Comparison of ENCODE assay signal across 12 mouse cellular contexts in genomic region chr7:132686515-132686914, GRCm38 (mm10).
DNase-seq lines count a peak whose midpoint lies in the region; ATAC-seq and TF ChIP-seq lines count a peak whose summit lies in the region.
"Had no signal": no experiment of that assay in that cellular context is flagged by ENCODE, and none has a peak within 500 bp of the region (broad histone marks: within the 10 kb centered on the region; RNA-seq: fewer than 3 reads in every experiment).

No protein-coding gene starts in this region.

- peak overlapping the region; percentile 97 for H3K27ac ChIP-seq in bone marrow macrophage, adult 2 months (ENCODE audit: insufficient read depth, low read depth, low read length)
- no peak overlapping the region for H3K27ac ChIP-seq in liver, embryonic 15.5 days (replicated peaks)
- H3K27ac ChIP-seq: stomach, embryonic 15.5 days had no signal

- TF ChIP-seq POLR2A in bone marrow macrophage, adult 2 months (IDR thresholded peaks at IDR 0.05; ENCODE audit: borderline replicate concordance, low read depth, low read length), result no peak

- H3K4me3 ChIP-seq in bone marrow macrophage, adult 2 months (ENCODE audit: insufficient read depth, low read length), result peak overlapping the region; percentile 14
- H3K4me3 ChIP-seq in liver, embryonic 15.5 days (replicated peaks), result no peak overlapping the region
- H3K4me3 ChIP-seq: heart, embryonic 10.5 days; stomach, embryonic 15.5 days had no signal

- no peak overlapping the region for H3K4me2 ChIP-seq in liver, embryonic 15.5 days
- H3K4me2 ChIP-seq: stomach, embryonic 15.5 days had no signal

- no peak overlapping the region for H3K9ac ChIP-seq in liver, embryonic 15.5 days
- H3K9ac ChIP-seq: stomach, embryonic 15.5 days had no signal

- 21% methylated on average over 3 of the region's 3 CpGs for WGBS in liver, embryonic 15.5 days (ENCODE audit: insufficient replicate concordance)

- TF ChIP-seq CTCF in bone marrow macrophage, adult 2 months (IDR thresholded peaks at IDR 0.05; ENCODE audit: low read depth, low read length), result no peak

- H3K27me3 ChIP-seq in liver, embryonic 15.5 days, result no peaks in the 10 kb centered on the region
- no peaks in the 10 kb centered on the region for H3K27me3 ChIP-seq in splenic B cell, adult 2 months (ENCODE audit: control insufficient read depth, insufficient read depth, low read length, poor library complexity, severe bottlenecking)
- H3K27me3 ChIP-seq: stomach, embryonic 15.5 days had no signal

- 0 out of 2 replicates have a peak, but pooled peaks have one; percentile 25 for ATAC-seq in liver, embryonic 15.5 days (ENCODE audit: insufficient read depth)
- ATAC-seq: hindbrain, embryonic 16.5 days had no signal

- peaks cover 68% of the 10 kb centered on the region for H3K4me1 ChIP-seq in bone marrow macrophage, adult 2 months (ENCODE audit: control insufficient read depth, insufficient read depth, low read length)
- H3K4me1 ChIP-seq in liver, embryonic 15.5 days (replicated peaks), result peaks cover 26% of the 10 kb centered on the region

- peak; percentile 31 for DNase-seq in lung, postnatal 36 days
- no peak for DNase-seq in lung, postnatal 10 days
- DNase-seq in splenic B cell, adult 2 months (ENCODE audit: low read depth, low spot score), result peak; percentile 82
- DNase-seq in embryo, embryonic 10 days (ENCODE audit: low spot score), result no peak
- no peak for DNase-seq in cerebellum, adult 18-20 months
- DNase-seq in urinary bladder, adult 18-20 months (ENCODE audit: low spot score in 2 of 2), result no peak
- DNase-seq: kidney, postnatal 36 days had no signal

- no peaks in the 10 kb centered on the region for H3K9me3 ChIP-seq in liver, embryonic 15.5 days (replicated peaks)
- H3K9me3 ChIP-seq: heart, embryonic 10.5 days; stomach, embryonic 15.5 days had no signal

- H3K36me3 ChIP-seq in liver, embryonic 15.5 days (replicated peaks), result no peaks in the 10 kb centered on the region
- no peaks in the 10 kb centered on the region; the same call in 1 of the 2 replicates for H3K36me3 ChIP-seq in splenic B cell, adult 2 months (ENCODE audit: control insufficient read depth, insufficient read depth, low read length, poor library complexity, severe bottlenecking)
- H3K36me3 ChIP-seq: heart, embryonic 10.5 days; stomach, embryonic 15.5 days had no signal

Comparison
In these comparisons a context has a peak if more than half of its experiments do, and no peak if none do; other contexts are left out.
1. DNase-seq: peak in lung, postnatal 36 days (single experiment) and splenic B cell, adult 2 months (single experiment); none in lung, postnatal 10 days (single experiment), embryo, embryonic 10 days (single experiment), cerebellum, adult 18-20 months (0 of 2) and urinary bladder, adult 18-20 months (0 of 2).